Mouse (Mus musculus): ENCODE measurements around the gene Ccdc146.
"Not testable (repeated sequence)": the region's sequence is repeated elsewhere in the genome, so short reads cannot be mapped to it uniquely, and the experiment has no call there.

Gene Ccdc146

GRCm38 (mm10) chr5:21331656-21332055 is 92.8 kb downstream of the Ccdc146 start:
- no peak for DNase-seq (ENCODE audit: low read depth, low spot score)

- DNase-seq (ENCODE audit: low read depth, low spot score), result peak; percentile 14
These were observed 94.5 kb downstream of the Ccdc146 start for GRCm38 (mm10) chr5:21329672-21330665.

GRCm38 (mm10) chr5:21328560-21328959 is 95.9 kb downstream of the Ccdc146 start:
- no peak for DNase-seq (ENCODE audit: low read depth, low spot score)

- peak; percentile 76 for DNase-seq (ENCODE audit: low read depth, low spot score)
These were observed 98.0 kb downstream of the Ccdc146 start for GRCm38 (mm10) chr5:21326494-21326893.

DNA sequence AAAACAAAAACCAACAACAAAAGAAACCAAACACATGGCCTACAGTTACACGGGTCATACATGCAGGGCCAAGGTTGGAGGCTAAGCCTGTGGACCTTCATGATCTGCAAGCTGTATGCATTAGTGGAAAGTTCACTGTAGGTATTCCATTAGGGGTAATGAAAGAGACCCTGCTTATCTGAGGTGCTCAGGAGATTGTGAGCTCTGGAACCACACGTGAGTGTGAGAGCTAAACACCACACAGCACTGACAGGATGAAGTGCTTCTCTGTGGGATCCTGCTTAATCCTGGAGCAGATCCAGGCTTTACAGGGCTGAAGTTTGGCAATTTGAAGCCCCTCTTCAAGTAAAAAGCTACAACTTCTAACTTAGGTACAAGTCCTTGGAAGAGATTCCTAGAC is 104.3 kb downstream of the Ccdc146 start:
- DNase-seq (ENCODE audit: low read depth, low spot score), result no peak

- no peak for DNase-seq (ENCODE audit: low read depth, low spot score)
These were observed 109.8 kb downstream of the Ccdc146 start for GRCm38 (mm10) chr5:21314696-21315095.

DNA sequence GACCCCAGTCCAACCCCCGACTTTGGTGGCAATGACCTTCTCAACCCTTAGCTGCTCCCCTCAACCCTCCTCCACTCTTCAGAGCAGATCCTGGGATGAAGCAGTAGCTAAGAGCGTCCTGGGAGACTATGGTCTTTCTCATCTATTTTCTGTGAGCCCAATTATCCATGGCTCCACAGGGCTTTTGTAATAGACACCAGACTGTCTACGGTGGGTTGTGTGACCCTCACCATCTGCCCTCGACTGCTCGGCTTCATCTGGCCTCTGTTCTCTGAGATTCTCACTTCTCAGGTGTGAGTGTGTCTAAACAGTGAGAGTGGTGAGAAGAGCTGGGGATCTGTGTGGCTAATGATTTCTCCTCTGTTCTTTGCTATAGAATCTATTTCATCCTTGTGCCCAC is 117.3 kb downstream of the Ccdc146 start:
- DNase-seq (ENCODE audit: low read depth, low spot score), result no peak

DNA sequence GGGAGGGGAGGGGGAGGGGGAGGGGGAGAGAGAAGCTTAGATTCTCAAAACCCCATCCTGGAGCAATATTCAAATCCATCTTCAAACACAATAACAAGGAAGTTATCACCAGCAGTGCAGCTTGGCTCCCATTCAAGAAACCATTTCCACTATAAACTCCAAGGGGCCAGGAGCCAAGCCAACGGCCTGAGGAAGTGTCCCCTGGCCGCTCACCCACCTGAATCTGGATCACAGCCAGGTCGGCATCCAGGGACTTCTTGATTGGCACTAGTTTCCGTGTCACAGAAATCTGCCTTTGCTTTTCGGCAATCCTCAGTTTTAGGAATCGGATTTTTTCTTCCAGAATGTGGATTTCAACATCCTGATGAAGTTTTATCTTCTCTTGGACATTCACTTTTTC is 123.5 kb downstream of the Ccdc146 start:
- DNase-seq (ENCODE audit: low read depth, low spot score), result no peak

DNA sequence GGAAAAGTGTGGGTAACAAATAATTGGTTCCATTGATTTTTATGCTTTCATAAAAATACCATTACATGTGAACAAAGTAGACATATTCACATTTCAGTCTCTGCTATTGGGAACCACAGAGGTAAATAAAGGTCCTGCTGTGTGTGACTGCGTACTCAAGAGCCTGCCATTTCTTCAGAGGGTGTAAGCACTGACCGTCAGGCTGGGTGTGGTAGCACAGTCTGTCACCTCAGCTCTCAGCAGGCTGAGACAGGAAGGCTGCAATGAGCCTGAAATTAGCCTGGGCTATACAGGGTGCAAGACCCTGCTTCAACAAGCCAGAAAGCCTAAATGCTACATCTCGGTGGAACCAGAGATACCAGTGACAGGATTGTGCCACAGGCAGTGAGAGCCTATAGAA is 124.4 kb downstream of the Ccdc146 start:
- DNase-seq (ENCODE audit: low read depth, low spot score), result no peak

GRCm38 (mm10) chr5:21299076-21299755 is 125.3 kb downstream of the Ccdc146 start:
- DNase-seq (ENCODE audit: low read depth, low spot score), result peak; percentile 9

DNA sequence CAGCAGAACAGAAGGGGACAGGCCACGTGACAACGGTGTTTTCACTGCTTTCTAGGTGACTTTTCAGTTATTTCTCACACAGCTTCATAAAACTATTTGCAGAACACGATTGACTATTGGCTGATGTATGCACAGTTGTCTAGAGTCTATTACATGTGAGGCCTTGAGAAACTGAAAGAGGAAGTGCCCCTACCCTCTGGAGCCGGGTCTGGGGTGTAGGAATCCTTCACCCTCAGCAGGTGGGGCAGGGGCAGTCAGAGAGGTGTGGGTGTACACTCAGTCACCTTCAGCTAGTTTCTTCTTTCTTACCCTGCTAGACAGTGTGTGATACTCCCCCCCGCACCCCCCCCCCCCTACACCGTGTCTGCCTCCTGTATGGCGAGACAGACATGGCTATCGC is 128.8 kb downstream of the Ccdc146 start:
- no peak for DNase-seq (ENCODE audit: low read depth, low spot score)

- DNase-seq (ENCODE audit: low read depth, low spot score), result no peak
These were observed 133.9 kb downstream of the Ccdc146 start for GRCm38 (mm10) chr5:21290594-21290993.

DNA sequence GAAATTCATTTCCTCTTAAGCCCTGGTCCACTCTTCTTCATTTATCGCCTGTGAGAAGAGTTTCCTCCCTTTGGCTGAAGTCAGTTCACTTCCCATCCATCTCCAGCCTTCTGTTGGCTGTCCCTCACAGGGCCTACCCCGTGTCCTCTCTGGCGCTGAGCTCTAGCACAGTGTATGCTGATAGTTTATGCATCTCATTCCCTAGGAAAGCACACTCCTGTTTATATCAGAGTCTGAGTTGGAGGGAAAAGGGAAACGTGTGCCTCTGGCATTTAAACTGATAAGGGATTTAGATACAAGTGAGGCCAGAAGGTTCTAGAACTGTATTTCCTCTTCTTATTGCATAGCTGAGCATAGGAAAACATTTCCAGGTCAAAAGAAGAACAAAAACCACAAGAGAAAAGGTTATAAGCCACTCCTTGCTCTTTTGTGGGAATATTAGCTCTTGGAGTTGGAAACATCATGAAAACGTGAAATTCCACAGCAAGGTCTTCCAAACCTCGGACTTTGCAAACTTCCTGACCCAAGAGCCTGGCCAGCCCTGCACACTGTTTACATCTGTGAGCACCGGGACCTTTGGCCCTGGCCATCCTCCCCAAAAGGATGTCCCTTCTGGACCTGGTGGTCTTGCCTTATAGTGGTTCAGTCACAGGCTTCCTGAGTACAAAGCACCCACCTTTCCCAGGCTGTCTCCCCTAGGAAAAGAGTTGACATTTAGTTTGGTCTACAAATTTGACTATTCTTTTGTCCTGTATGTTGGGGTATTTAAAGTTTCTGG is 135.6 kb downstream of the Ccdc146 start:
- DNase-seq (ENCODE audit: low read depth, low spot score), result no peak

GRCm38 (mm10) chr5:21283356-21284062 is 141.0 kb downstream of the Ccdc146 start:
- no peak for DNase-seq (ENCODE audit: low read depth, low spot score)

DNA sequence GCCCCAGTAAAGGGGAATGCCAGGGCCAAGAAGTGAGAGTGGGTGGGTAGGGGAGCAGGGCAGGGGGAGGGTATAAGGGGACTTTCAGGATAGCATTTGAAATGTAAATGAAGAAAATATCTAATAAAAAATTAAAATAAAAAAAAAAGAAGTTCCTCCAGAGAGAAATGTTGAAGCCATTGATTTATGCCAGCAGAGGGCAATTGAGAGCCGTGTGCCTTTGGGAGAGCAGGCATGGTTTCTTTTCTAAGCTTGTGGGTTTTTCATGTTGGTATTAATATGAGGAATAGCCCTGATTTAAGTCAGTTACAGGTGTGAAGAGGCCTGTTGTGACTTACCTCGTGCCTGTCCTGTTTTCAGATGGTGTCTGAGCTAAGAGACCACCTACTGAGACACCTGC is 146.8 kb downstream of the Ccdc146 start:
- not testable (repeated sequence) for DNase-seq (ENCODE audit: low read depth, low spot score)

GRCm38 (mm10) chr5:21271386-21272354 is 152.8 kb downstream of the Ccdc146 start:
- DNase-seq (ENCODE audit: low read depth, low spot score), result no peak

- DNase-seq (ENCODE audit: low read depth, low spot score), result no peak
These were observed 153.7 kb downstream of the Ccdc146 start for GRCm38 (mm10) chr5:21270756-21271155.

- peak; percentile 11 for DNase-seq (ENCODE audit: low read depth, low spot score)
These were observed 155.0 kb downstream of the Ccdc146 start for GRCm38 (mm10) chr5:21269446-21269845.

DNA sequence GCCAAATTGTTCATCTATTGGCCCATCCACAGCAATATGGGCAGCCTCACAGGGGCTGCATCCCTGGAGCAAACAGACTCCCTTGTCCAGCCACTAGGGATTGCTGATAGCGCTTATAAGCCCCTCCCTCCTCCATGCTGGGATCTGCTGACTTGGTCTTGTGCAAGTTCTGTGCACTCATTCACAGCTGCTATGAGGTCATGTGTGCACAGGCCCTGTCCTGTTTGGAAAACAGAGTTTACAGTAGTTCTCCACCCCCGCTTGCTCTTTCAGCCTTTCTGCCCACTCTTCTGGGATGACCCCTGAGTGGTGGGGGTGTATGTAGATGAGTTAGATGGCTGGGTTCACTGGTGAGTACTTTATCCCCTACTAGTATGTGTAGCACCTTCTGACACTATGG is 157.4 kb downstream of the Ccdc146 start:
- peak; percentile 37 for DNase-seq (ENCODE audit: low read depth, low spot score)

- DNase-seq (ENCODE audit: low read depth, low spot score), result peak; percentile 69
These were observed 159.4 kb downstream of the Ccdc146 start for GRCm38 (mm10) chr5:21265049-21265448.

All from R1 (cell line).